Mouse (Mus musculus) fibroblast of lung, adult 2 months (primary cell): ENCODE measurements around the gene Rnf212b.
A peak's percentile ranks its signal among the peaks of the same experiment; 100 is the strongest.
"Not testable (repeated sequence)": the region's sequence is repeated elsewhere in the genome, so short reads cannot be mapped to it uniquely, and the experiment has no call there.

ENCODE experiments used
- DNase-seq: peaks from one replicate; pipeline ENCODE4 v3.0.0-alpha.2; 2011; ENCODE audit warnings: low read depth

The Rnf212b gene

GRCm38 (mm10) chr14:54813991-54814390, at the start of gene Rnf212b:
Gene Rnf212b, plus strand, starts transcription at chr14:54814141.
- DNase-seq, result no peak

- not testable (repeated sequence) for DNase-seq
Measured at GRCm38 (mm10) chr14:54766937-54767336, 47.0 kb upstream of the Rnf212b start.

DNA sequence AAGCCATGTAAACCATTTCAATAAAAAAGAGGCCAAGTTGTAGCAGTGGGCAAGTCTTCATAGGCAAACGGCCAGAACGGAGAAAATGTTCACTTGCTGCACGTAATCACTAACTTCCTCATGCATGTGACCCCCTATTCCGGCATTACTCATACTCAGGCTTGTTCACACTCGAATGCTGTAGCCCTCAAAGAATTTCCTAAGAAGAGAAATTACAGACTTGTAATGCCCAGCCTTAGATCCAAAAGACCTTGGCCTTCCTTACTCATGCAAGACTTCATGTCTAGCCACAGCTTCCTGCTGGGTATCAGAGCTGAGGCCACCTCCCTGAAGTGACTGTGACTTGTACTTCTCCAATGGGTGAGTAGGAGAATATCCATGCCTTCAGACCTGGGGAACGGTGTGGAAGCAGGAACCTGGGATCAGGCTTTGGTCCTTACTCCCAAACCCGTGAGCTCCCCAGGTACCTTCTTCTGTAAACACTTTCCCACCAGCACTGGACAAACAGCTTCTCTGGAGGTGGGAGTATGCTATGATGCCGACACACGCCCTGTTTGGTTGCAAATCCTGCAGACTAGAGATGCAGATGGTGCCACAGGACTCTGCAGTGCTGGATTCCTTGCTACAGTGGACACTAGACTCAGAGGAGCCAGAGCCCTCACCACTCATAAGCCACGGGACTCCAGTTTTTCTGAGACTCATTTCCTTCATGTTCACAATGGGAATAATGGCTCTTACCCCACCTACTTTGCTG, 45.5 kb upstream of the Rnf212b start:
- peak; percentile 16 for DNase-seq

GRCm38 (mm10) chr14:54769068-54769425, 44.9 kb upstream of the Rnf212b start:
- no peak for DNase-seq

DNA sequence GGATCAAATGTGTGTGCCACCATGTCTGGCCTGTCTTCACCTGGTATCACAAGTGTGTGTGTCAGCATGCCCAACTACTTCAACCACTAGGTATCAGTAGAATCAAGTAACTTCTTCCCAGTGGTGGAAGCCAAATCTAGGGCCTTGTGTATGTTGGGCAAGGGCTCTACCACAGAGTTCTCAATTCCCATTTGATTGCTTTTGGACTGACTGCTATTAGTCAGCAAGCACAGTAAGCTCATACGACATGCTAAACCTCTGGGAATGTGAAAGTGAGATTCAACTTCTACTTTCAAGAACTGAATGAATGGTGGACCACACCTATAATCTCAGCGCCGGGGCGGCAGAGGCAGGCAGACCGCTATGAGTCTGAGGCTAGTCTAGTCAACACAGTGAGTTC, 43.6 kb upstream of the Rnf212b start:
- DNase-seq, result no peak

DNA sequence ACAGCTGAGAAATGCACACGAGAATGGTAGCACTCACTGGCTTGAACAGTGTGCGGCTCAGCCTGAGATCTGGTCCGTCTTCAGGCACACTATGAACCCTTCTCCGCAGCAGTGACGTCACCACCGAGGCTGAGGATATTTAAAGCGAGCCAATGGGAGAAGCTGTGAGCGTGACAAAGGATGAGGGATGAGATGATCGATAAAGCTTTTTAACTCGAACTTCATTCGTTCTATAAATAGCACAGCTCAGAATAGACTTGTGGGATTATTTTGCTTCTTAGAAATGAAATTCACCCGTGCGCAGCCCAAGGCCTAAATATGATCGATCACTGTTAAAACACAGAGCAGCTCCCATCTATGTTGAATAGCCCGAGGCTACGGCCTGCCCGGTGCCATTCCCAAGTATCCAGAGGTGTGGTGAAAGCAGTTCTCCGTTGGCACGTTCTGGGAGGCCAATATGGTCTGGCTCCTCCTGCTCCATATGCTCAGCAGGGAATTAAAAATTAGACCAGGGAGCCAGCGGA, 41.5 kb upstream of the Rnf212b start:
- no peak for DNase-seq

DNA sequence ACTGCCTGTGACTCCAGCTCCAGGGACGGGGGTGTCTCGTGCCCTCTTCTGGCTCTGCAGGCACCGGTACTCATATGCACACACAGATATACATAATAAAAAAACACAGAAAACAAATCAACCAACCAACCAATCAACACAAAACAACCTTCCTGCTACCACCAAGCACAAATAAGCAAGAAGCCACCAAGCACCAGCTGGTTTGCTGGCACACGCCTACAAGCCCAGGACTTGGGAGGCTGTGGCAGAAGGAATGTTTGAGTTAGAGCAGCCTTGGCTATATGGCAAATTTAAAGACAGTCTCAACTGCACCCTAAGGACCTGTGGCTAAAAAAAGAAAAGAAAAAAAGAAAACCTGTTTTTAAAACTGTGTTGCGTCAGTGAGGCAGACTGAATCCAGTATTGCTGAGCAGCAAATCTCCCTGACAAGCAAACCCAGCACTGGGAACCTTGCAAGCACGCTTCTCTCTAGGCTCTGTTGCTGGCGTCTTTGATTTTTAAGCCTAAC, 38.4 kb upstream of the Rnf212b start:
- no peak for DNase-seq

DNA sequence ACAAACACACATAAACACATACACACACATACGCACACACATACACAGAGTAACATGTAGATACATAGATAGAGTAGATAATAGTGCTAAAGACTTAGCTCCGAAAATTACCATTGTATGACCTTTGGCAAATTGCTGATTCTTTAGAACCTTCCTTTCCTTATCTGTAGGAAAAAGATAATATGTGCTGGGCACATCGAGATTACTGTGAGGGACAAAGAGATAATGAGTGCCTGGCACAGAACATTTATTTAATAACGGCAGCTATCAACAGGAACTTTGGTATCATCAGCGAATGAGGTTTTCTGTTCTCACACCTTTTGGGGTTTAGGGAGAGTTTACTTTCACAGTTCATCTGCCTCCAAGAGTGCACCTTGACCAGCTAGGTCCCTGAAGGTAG, 37.2 kb upstream of the Rnf212b start:
- DNase-seq, result no peak

- no peak for DNase-seq
Measured at GRCm38 (mm10) chr14:54777893-54778292, 36.0 kb upstream of the Rnf212b start.

GRCm38 (mm10) chr14:54780084-54780483, 33.9 kb upstream of the Rnf212b start:
- no peak for DNase-seq

GRCm38 (mm10) chr14:54780836-54781609, 32.9 kb upstream of the Rnf212b start:
- no peak for DNase-seq

- no peak for DNase-seq
Measured at GRCm38 (mm10) chr14:54781610-54782365, 32.2 kb upstream of the Rnf212b start, which contains the start of gene Slc7a8. Gene Slc7a8, minus strand, starts transcription at chr14:54781946.

DNA sequence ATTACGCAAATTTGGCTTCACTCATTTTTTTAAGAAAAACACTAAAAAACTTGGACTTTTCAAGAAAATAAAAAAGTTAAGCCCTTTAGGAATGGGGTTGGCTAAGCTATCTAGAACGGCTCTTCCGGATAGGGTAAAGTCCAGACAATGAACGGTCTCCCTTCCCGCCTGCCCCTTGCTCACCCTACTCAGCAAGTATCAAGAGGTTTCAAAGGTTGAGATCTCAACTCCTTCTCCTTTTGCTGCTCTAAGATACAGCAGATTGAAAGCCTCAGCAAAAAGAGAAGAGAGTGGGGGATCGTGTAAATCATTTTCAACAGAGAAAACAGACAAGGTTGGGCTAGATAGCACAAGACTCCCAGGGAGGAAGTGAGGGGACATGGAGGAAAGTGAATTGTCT, 31.0 kb upstream of the Rnf212b start:
- no peak for DNase-seq

- DNase-seq, result peak; percentile 9
Measured at GRCm38 (mm10) chr14:54785898-54786297, 28.0 kb upstream of the Rnf212b start.

DNA sequence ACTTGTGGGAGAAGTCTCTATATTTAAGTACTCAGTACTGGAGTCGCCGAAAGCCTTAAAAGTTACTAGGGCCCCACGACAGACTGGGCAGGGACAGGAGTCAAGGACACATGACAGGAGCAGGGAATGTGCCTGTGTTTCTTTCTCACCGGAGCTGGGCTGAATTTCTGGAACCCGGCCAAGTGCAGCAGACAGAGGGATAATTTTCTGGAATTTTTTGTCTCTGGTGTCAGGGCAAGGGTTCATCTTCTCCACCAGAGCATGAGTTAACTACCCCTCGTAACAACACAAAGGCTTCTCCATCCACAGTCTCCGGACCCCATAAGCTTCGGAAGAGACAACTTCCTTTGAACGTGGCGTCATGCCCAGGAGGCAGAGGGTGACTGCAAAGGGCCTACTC, 27.5 kb upstream of the Rnf212b start:
- DNase-seq, result no peak

- no peak for DNase-seq
Measured at GRCm38 (mm10) chr14:54787226-54787625, 26.7 kb upstream of the Rnf212b start.

DNA sequence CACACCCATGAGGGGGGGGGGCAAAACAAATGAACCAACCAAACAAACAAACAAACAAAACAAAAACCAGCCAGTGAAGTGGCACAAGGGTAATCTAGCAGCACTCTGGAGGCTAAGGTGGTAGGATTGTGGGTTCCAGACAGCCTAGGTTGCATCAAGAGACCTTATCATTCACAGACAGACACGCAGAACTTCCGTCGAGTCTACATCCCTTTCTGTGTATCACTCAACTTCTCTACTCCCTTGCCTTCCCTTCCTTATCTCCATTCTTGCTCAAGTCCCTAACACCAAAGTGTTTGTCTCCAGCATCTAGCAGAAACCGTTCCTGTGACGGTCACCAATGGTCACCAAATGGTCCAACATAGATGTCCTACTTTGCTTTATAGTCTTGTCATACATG, 25.7 kb upstream of the Rnf212b start:
- DNase-seq, result no peak

DNA sequence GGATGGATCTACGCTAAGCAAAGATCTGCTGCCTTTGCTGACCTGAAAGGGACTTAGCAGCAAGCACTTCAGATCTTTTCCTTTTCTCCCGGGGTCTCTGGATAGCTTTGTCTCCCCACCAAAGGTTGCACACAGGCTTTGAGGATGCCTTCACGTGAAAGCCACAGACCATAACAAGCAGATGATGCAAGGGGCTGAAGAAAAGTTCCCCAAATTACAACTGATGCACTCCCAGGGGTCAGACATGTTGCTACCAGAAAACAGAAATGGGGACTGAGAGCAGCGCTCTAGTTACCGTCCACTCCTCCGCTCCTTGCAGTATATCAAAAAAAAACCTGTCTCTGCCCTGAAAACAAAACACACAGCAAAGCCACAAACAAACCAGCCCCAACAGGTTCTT, 21.8 kb upstream of the Rnf212b start:
- DNase-seq, result no peak

- no peak for DNase-seq
Measured at GRCm38 (mm10) chr14:54793351-54793750, 20.6 kb upstream of the Rnf212b start.

- DNase-seq, result no peak
Measured at GRCm38 (mm10) chr14:54793894-54794830, 19.8 kb upstream of the Rnf212b start.

DNA sequence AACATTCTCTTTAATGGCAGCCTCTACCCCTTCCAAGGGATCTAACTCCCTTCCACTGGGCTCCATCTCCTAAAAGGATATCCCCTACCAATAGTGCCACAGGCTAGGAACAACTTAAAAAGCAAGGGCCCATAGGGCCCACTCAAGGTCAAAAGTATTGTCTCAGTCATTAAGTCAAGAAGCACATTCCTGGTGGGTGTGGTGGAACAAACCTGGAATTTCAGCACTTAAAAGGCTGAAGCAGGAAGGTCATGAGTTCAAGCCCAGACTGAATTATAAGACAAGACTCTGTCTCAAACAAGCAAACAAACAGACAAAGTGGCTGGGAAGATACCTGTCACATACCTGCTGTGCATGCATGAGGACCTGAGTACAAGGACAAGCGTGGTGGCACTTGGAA, 18.0 kb upstream of the Rnf212b start:
- DNase-seq, result no peak
